Mouse (Mus musculus) adrenal gland, postnatal 14 days (tissue): ENCODE data around the gene Nagk. TPM values are rescaled to one million over a fixed set of nuclear protein-coding genes. Genes with fewer than 3 reads are reported as not detected.
"Not testable (repeated sequence)": the region's sequence is repeated elsewhere in the genome, so short reads cannot be mapped to it uniquely, and the experiment has no call there.

ENCODE experiments used
- DNase-seq: peaks from one replicate; pipeline ENCODE4 v3.0.0; 2021; ENCODE audit warnings: mixed read lengths
- long read RNA-seq, 2 experiments: library from polyadenylated mRNA; stranded (forward); transcript quantifications; one replicate each; pipeline ENCODE4 v2.0.0; 2021
- total RNA-seq: library from RNA; stranded (reverse); gene quantifications from 2 replicates; pipeline ENCODE4 v1.2.3, GENCODE M21; 2021

Gene Nagk
- 37.6 and 42.1 TPM in 2 replicates for total RNA-seq
- long read RNA-seq, experiment 1, transcript Nagk-201 (10 exons, 1,405 nt) = major isoform, 26 of 86 reads
- long read RNA-seq, experiment 1, transcript Nagk-206 (10 exons, 1,049 nt) = minor isoform, 14 of 86 reads
- long read RNA-seq, experiment 1, transcript Nagk-210 (1 exons, 752 nt) = minor isoform, 8 of 86 reads
- long read RNA-seq, experiment 1, partial matches to known transcripts = 8 of 86 reads
- long read RNA-seq, experiment 1, other reads (novel, unspliced or antisense) = 29 of 86 reads
- long read RNA-seq, experiment 2, transcript Nagk-201 (10 exons, 1,405 nt) = major isoform, 17 of 59 reads
- long read RNA-seq, experiment 2, transcript Nagk-206 (10 exons, 1,049 nt) = minor isoform, 12 of 59 reads
- long read RNA-seq, experiment 2, partial matches to known transcripts = 13 of 59 reads
- long read RNA-seq, experiment 2, other reads (novel, unspliced or antisense) = 12 of 59 reads

GRCm38 (mm10) chr6:83794760-83795296 is at the start of gene Nagk:
Gene Nagk (plus strand): TSS chr6:83794982.
- DNase-seq = peak; percentile 97

GRCm38 (mm10) chr6:83745466-83745865 is 49.3 kb upstream of the Nagk start:
- no peak for DNase-seq

DNA sequence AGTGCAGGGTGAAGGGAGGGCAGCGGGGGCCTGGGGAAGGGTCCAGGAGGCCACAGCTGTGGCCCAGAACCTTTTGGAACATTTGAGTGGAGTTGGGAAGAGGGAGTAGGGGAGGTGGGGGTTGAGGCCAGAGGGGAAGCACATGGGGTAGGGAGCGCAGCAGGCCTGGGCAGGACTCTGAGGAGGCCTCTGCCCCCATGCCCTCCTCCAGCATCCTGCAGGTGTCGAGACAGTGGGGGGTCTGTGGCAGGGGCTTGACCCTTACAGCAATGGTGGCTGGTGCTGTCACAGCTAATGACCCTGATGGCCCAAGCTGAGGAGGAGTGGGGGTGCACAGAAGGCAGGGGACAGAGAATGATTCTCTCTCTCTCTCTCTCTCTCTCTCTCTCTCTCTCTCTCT is 45.5 kb upstream of the Nagk start:
- no peak for DNase-seq

DNA sequence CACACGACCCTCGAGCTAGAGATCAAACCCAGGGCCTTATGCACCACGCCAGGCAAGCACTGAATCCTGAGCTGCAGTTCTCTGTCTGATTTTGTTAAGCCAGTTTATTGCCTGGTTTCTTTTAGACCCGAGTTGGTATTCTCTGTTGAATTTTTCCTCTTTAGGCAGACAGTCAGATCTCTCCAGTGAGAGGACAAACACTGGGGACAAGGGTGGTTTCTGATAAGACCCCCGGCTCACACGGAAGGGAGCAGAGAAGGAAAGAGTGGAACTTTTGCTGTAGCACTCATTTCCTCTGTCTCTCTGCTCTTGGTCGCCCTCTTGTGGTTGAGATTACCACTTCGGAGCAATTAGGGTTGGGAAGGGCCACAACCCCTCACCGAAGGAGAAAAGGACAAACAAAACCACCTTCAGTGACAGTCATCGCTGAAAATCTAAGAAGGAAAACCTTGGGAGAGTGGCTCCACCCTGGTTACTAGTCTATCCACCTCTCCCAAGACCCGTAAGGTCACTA is 44.6 kb upstream of the Nagk start:
- DNase-seq = peak; percentile 80

DNA sequence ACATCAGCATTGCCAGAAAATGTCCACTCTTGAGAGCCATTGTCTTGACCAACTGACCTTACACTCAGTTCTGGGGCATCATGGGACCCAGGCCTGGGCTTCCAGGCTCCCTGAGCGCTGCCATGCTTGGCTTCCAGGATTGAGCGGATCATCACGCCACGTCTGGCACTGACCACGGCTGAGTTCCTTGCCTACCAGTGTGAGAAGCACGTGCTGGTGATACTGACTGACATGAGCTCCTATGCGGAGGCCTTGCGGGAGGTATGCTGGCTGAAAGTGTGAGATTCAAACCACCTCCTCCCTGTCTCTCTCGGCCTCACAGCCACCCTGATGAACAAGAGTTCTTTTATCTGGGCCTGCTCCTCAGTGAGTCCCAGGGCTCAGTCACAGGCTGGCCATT is 38.7 kb upstream of the Nagk start:
- DNase-seq = no peak

- DNase-seq = no peak
Observed at GRCm38 (mm10) chr6:83762344-83762743, 32.4 kb upstream of the Nagk start, which contains the start of gene Ankrd53. Gene Ankrd53 (plus strand): TSS chr6:83762644.

GRCm38 (mm10) chr6:83762880-83763431 is 31.8 kb upstream of the Nagk start:
- DNase-seq = peak; percentile 72

DNA sequence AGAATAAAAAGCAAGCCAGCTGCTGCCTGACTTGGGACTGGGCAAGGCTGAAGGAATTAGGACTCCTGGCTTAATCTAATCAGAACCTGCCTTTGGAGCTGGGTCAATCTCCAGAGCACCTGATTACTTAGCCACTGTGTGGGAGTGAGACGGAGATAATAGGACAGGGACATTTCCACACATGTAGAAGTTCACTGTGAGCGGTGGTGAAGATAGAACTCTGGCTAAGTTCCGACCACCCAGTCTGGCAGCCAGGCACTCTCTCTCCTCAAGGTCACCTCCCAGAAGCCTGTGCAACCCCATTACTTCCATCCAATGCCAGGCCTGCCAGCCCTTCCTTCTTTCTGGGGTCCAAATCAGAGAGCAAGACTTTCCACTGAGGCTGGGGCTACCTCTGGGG is 27.8 kb upstream of the Nagk start:
- DNase-seq = no peak

- DNase-seq = no peak
Observed at GRCm38 (mm10) chr6:83768485-83768884, 26.3 kb upstream of the Nagk start.

DNA sequence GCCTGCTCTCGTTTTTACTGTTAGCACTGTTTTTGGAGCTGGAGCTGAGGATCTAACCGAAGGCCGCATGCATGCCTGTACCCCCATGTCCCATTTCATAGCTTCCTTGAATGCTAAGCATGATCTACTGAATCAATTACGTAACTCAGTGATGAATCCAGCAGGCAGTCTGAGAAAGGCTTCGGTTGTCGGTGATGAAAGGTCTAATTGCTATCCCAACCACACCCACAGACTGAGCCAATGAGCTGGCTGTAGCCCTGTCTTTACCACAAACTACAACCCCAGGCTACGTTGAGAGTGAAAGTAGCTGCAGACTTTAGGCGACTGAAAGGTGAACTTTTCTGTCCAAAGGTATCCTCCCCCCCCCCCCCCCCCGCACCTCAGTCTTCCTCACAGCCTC is 20.7 kb upstream of the Nagk start:
- DNase-seq = no peak

DNA sequence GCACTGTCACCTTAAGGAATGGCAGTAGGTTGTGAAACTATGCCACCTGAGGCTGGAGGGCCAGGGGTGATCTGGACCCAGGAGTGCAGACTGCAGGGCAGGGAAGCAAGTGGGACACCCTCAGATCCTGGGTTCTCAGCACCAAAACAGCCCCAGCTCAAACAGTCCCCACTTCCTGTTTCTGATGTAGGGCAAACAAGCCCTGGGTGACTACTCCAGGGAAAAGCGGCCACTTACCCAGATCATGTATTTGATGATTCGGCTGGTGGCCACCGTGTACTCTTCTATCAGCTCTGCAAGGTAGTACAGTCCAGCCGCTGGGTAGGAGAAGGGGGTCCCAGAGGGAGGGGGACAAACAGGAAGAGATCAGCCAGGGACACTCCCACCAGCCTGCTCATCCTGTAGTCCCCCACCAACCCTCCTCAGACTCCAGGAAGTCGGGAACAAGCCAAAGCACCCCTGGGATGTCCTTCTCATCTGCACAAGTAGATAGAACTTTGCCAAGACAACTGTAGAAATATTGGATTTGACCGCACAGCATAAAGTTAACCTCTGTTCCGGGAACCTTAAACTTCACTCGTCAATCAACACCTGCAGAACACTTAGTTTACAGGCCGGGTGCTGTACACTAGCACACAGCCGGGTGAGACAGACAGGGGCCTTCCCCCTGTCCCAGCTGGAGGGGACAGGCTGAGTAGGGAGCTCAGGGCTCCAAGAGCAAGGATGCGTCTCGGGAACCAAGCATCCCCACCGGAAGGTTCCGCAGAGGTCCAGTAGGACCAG is 19.8 kb upstream of the Nagk start:
- no peak for DNase-seq

DNA sequence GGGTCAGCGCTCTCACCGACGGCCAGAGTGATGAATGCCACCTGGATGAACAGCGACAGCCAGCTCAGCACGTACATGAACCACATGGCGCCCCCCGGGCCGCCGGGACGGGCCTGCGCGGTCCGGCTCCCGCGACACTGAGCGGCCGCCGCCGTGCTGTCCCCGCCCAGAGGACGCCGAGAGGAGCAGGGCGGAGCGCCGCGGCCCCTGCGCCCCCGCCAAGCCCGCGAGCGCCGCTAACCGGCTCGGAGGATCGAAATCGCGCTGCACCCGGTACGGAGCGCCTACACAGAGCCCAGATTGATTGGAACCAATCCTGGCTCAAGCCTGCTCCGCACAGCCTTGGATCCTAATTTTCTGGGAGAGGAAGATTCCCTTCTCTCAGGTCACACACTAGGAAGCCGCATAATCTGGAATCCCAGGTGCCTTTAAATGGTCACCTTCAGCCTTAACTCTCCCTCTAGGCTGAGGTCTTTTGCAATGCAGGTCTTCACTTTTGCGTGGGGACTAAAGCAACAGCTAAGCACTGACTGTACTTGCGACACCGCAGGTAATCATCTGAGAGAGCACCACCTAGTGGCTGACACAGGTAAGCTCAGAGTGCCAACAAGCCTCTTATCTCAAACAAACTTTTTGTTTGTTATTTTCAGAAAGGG is 19.0 kb upstream of the Nagk start, which contains the start of gene Tex261:
TSS of gene Tex261 (minus strand) at position 176 of the 656 bp plus-strand sequence.
- DNase-seq = peak; percentile 97

GRCm38 (mm10) chr6:83778306-83778705 is 16.5 kb upstream of the Nagk start:
- DNase-seq = peak; percentile 61

GRCm38 (mm10) chr6:83779026-83779425 is 15.8 kb upstream of the Nagk start:
- peak; percentile 82 for DNase-seq

DNA sequence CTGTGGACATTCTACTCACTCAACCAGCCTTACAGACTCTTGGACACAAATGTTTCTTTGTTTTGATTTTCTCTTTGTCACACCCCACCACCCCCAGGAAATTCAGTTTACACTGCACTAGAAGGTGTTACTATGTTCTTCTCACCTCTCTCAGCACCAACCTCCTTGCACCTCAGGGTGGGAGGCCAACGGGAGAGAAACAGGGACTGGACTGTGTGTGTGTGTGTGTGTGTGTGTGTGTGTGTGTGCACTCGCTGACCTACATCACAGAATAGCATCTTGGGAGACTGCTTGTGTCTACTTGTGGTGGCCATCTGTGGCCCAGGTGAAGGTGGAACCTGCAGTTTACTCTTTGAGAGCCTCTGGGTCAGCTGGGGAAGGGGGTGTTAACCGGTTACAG is 8.4 kb upstream of the Nagk start:
- no peak for DNase-seq

GRCm38 (mm10) chr6:83788554-83788953 is 6.2 kb upstream of the Nagk start:
- no peak for DNase-seq

- not testable (repeated sequence) for DNase-seq
Observed at GRCm38 (mm10) chr6:83790533-83790932, 4.2 kb upstream of the Nagk start.

- DNase-seq = peak; percentile 34
Observed at GRCm38 (mm10) chr6:83791251-83791890, 3.4 kb upstream of the Nagk start.

DNA sequence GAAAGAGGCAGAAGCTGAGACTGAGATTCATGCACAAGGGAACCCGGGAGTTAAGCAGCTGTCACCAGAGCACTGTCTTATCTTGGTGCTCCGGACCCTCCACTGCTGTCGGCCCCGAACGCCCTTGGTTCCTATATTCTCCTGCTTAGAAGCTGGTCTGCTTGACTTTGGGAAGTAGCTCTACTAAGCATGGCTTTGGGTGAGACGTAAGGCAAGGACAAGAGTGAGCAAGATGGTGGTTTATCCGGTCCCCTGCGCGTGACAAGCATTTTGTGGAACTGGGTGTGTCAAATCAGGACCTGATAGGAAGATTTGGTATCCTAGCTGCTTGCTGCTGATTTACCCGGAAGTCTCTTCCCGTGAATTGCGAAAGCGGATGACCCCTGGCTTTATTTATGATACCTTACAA is 714 bp downstream of the Nagk start:
- peak; percentile 62 for DNase-seq

DNA sequence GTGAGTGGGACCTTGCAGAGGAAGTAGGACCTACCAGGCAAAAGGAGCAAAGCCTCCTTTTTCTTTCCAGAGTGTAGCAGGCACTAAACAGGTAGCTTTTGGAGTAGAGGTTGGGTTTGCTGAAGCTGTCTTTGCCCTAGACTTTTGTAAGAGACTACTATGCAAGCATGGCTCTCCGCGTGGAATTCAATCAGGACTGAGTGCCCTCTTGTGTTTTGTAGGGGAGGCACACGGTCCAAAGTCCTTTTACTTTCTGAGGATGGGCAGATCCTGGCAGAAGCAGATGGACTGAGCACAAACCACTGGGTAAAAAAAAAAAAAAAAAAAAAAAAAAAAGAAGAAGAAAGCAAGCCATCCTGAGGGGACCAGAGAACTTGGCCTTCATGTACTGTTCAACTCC is 1.9 kb downstream of the Nagk start:
- no peak for DNase-seq

- DNase-seq = no peak
Observed at GRCm38 (mm10) chr6:83802033-83802432, 7.3 kb downstream of the Nagk start.
